Mouse (Mus musculus): ENCODE data around the gene Med9.

Med9 gene

DNA sequence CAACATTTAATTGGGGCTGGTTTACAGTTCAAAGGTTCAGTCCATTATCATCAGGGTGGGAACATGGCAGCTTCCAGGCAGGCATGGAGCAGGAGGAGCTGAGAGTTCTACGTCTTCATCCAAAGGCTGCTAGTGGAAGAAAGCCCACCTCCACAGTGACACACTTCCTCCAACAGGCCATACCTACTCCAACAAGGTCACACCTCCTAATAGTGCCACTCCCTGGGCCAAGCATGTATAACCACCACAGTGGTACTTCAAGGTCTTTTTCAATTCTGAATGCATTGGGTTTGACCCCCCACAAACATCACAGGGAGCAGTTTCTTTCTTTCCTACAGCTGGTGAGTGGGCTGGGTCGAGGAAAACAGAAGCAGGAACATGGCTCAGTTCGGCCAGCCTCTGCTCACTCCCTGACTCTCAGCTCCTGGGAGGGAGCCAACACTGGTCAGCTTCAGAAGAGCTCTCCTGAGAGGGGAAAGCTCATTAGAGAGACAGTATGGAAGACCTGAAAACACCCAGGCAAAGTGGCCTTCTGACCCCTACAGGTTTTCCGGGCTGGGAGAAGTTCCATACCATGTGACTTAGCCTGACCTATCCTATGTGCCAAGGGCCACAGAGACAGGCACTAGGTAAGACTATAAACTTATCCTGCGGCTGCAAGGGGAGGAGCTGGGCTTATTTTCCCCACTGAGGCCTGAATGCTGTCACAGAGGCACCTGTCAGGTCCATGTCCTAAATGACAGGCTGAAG, 53.4 kb downstream of the Med9 start:
- no peak for DNase-seq (ENCODE audit: low spot score in 2 of 2)

DNA sequence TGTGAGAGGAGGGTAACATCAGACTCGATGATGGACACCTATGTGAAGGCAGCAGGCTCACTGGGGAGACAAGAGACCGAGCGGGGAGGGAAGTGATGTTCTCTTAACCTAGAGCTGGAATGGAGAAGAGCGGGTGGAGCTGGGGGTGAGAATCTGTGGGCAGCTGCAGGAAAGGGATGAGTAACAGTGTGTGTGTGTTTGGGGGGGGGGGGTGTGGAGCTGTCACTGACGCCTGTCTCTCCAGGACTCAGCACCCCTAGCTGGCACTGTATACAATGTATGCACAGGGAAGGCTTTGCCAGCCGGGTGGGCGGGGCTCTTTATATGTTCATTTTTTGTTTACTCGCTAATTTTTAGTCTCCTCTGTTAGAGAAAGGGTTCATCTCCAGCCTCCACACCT, 55.8 kb downstream of the Med9 start:
- DNase-seq (ENCODE audit: low spot score in 2 of 2): no peak

- DNase-seq (ENCODE audit: low spot score in 2 of 2): no peak
These were observed 56.7 kb downstream of the Med9 start for GRCm38 (mm10) chr11:60004716-60005115.

DNA sequence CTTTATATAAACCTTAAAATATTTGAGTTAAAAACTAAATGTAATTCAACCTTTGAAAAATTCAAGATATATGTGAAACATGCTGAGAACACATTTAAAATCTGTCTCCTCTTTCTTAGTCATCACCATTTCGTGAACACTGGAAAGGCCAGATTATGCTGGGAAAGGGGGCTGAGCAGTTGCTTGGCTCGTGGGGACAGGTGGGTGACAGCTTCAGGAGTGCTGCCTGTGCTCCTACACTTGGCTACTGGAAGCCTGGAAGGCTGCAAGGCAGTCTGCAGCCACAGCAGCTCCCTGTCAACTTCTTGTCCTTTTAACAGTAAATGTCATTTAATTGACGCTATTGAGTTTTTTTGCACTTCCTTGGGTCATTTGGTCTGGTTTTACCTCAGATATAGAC, 57.9 kb downstream of the Med9 start:
- no peak for DNase-seq (ENCODE audit: low spot score in 2 of 2)

DNA sequence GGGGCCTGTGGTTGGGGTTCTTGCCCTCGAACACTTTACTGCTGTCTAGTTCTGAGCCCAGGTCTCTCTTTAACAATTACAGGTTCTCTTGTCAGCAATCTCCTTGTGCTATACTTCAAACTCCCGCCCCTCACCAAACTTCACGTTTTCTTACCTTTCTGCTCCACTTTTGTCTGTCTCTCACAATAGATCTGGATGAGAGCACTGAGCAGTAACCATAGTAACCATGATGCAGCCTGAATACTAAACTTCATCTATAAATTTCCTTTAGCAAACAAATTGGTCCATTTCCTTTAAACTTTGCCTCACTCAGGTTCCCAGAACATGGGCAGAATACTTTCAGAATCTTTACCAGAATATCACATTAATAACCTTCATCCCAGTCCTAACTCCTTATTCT, 61.4 kb downstream of the Med9 start:
- no peak for DNase-seq (ENCODE audit: low spot score in 2 of 2)

DNA sequence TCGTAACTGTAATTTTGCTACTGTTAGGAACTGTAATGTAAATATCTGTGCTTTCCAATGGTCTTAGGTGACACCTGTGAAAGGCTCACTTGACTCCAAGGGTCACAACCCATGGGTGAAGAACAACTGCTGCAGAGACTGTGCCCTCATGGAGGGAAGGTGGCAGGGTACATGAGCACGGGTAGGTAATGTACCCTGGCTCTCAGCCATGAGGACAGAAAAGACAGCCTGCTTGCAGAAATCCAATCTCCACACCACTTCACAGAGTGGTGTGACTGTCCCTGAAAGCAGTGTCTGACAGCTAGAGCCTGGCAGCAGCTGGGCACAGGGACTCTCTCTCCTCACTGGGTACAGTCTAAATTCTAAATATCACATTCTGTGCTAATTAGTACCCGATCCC, 63.5 kb downstream of the Med9 start:
- DNase-seq (ENCODE audit: low spot score in 2 of 2): no peak
